Mouse (Mus musculus) thymus, postnatal 0 days (tissue): ENCODE data around the gene Rps23. TPM values are rescaled to one million over a fixed set of nuclear protein-coding genes. Genes with fewer than 3 reads are reported as not detected.

ENCODE experiments used
- DNase-seq: peaks from one replicate; pipeline ENCODE4 v3.0.0-alpha.2; 2015; ENCODE audit warnings: low spot score
- polyA plus RNA-seq: library from polyadenylated mRNA; unstranded; fragments of >200 nt; fragmentation: Nextera tagmentation; extraction: Ambion mirVana; gene quantifications from 2 replicates; pipeline ENCODE4 v1.2.1, GENCODE M21; 2015

The Rps23 gene
- polyA plus RNA-seq, 1 experiment from 2014 or later: 443 TPM

DNA sequence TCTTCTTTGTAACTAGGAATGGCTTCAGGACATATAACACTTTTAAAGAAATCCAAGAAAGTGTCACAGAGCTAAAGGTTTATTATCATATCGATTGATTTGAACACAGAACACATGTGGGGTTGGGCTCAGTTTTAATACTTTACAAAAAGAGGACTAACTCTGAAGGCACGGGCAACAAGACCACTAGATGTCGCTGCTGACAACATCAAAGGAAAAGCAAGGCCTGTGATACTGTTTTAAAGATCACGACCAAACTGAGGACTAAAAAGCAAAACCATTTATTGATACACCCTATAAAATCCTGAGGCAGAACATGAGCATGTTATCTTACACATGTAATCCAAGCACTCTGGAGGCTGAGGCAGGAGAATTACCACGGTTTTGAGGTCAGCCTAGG is 7.1 kb downstream of the Rps23 start:
- peak; percentile 71 for DNase-seq

DNA sequence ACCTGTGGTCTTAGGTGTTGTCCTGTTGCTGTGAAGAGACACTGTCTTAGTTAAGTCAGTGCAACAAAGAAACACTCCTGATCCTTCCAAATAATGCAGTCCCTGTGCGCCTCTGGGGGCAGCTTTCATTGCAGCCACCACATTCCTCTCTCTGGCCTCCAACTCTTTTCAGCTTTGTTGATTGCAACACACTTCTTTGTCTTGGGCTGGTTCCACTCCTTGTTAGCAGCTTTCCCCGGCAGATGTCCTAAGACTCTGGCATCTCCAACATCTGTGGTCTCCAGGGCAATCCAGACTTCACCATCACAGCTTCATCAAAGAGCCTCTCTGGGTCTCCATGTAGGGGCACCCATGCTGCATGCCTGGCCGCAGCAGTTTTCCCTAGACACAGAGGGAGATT is 10.5 kb downstream of the Rps23 start:
- DNase-seq: no peak

DNA sequence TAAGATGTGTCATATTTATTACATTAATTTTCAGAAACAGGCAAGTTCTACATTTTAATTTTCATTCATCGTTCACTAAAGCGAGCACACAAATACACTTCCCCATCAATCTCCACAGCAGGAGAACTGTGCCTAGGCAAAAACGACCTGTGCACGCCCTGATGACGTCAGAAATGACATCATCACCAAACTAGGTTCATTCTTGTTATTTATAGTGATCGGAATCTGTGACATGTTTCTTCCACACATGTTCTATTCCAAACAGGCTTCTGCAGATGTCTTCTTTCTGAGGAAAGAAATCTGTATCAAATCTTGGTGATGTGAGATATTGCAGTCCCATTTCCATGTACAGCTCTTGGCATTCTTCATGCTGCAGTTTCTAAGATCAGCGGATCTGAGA is 13.1 kb downstream of the Rps23 start:
- DNase-seq: no peak

DNA sequence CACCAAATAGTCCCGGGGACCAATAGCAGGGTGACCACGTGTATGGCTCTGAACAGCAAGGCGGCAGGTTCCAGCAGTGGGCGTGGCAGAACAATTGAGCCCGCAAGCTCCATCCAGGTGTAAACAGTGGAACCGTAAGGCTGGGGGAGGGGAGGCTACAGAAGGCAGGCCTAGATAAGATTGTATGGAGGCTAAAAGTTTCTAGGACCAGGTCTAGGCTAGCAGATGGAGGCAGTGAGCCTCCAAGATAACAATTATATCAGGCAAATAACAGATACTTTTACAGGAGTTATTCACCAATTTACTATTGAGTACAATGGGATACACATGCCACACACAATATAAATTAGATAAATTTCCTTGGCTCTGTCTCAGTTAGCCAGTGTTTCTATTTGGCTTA is 16.4 kb downstream of the Rps23 start:
- no peak for DNase-seq

DNA sequence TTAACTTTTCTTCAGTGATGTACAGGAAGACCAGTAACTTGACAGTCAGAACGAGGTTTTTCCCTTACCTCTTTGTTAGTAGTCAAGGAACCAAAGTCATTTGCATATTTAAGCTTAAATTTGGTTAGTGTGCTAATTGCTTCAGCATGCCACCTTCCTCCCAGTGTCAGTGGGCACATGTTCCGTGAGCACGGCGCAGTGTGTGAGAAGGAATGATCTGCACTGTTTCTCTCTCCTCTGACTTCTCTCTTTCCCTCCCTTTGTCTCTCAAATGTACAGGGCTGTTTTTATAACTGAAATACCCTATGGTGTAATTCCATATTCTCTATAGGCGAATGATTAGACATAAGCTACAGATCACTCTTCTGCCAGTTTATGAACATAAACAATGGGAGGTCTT is 16.8 kb downstream of the Rps23 start:
- DNase-seq: no peak

DNA sequence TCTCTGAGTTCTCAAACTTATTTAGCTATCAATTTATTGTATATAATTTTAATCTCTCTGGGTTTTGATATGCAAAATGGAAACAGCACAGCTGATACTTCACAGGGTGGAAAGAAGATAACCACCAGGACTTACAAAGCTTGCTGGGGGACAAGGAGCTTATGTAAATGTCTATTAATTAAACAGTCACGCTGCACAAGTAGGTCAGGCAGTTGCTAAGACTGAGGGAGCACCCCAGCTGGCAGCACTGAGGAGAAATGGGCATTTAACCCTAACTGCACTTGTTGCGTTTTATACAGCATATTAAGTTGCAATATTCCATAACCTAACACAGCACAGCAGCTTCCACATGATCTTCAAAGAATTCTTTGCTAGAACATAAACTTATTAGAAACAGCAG is 36.1 kb downstream of the Rps23 start:
- DNase-seq: no peak

DNA sequence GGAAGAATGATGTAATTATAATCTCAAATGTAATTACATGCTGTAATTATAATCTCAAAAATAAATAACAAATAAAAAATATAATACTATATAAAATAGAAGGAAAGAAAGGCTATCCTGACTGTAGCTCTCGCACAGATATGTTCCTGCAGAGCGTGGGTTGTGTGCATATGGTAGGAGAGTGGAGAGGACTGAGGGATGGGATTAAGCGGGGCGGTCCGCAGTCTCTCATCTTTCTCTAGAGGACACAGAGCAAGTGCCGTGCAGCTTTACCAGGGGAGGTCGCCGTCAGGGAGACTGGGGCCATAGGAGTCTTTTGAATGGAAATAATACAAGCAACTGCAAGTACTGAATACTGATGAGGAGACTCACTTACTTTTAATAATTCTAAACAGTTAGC is 37.8 kb downstream of the Rps23 start:
- no peak for DNase-seq

DNA sequence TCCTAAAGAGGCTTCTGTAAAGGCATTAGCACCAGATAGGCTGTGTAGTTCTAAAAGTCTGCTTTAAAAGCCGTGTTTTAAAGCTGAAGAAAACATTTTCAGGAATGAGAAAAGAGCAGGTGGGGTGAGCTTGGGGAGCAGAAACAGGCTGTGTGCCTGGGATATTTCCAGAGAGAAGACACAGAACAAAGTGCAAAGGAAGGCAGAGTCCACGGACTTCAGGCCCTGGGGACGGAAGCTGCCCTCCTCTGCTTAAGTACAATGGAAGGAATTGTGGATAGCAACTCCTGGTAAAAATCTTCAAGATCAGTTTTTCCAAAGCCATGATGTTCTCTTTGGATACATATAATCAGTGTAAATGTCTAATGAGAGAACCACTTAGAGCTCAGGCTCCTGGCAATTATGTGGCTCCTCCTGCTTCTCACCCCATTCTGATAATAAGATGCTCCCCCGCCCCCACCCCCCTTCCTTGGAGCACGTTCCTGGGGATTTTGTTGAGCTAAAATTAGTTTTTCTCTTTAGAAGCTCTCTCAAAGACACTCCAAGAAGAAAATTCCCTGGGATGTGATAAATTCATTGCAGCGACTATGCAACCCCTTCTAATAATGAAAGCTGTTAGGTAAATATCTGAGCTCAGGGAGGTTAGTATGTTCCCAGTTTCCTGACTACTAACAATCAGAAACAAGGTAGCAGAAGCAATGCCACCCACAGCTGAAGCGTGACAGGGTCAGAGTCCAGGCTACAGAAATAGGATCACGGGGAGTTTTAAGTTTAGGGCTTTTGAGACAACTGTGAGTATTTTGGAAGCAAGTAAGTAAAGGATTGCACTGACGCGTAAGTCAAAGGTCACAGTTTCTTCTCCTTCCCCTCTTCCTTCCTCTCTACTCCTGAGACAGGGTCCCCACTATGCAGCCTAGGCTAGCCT is 40.3 kb downstream of the Rps23 start:
- DNase-seq: no peak

DNA sequence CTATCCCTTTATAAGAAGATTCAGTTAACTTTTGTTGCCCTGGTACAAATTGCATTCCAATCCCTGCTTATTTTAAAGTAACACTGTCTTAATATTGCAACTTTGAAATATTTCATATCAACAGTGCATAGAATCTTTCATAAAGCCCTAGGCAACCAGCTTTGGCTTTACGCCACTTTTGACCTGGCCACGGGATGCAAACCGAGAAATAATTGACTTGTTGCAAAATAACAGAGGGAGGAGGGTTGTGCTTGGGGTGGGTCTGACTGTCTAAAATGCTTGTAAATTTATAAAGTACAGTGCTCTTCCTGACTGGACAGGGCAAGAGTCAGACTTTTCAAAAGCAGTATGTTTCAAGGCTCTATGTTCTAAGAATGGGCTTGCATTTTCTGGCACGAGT is 41.8 kb downstream of the Rps23 start:
- DNase-seq: no peak

DNA sequence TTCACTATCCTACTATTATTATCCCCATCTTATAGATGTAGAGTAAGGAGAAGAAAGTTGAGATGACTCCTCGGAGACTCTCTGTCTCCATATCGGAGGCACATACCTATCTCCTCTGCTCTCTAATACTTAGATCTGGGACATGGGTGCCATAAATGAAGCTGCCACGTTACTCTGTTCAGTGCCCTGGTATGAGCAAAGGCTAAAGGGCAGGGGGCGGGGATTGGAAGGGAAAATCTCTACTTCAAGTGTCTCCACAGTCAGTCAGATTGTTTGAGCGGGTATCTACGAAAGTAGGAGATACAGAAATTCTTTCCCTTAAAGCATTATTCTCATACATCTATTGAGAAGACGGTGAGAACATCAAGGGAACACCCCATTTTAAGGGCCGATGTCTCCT is 43.2 kb downstream of the Rps23 start:
- no peak for DNase-seq

DNA sequence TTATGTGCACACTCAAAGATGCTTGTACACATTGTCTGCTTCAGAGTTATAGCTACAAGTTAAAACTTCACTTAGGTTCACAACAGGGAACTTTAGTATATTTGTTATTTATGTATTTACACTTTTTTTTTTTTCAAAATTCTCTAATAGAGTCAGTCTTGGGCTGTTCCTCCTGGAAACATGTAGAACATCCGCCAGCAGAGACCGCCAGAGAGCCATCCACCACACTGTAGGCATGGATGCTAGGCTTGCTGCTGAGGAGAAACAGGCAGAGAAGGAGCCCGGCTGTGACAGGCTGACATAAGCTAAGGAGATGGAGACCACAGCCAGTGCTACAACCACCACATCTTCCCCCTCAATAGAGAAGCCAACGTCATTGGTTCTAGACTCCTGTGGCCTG is 44.7 kb downstream of the Rps23 start:
- DNase-seq: peak; percentile 74

DNA sequence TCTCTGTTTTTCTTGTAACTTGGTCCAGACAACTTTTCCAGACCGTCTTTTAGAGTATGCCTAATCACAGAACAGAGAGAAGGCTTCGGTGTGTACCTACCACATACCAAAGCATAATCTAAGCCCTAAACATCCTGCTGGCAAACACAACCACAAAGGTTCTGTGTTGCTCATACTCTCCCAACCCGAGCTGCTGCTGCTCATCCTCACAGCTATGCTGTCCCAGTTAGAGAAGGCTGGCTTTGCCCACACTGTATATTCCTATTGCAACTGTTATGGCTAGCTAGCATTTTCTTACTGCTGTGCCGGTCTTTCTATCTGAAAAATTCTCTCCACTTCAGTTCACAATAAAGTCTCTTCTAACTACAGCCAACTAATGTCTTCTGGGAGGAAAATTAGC is 46.2 kb downstream of the Rps23 start:
- DNase-seq: no peak

DNA sequence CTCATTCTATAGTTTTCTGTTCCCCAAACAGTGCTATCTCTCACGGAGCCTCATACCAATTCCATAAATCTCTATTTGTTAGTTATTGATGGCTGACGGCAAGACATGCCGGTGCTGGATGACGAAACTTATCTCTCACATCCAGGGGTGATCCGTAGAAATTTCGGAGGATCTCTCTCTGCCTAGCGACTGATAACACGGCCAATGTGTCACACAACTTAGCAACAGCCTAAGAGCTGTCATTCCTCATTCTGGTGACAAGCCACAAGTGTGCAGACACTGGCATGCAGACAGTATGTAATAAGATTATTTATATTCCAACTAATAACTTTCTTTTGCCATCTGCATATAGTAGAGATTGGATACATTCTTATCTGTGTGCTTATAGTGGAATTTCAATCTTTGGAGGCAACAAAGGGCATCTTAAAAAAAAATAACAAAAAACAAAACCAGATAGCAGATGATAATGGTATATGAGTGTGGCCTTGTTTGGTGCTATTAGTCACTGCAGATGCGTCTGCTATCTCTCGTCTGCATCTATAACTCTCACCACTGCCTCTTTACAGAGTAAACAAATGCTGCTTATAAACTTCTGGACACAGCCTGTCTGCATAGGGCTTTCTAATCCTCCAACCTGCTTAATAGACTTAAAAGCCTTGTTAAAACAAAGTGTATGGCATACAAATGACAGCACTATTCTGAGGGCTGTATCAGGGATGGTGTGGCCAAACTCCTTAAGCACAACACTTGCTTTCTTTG is 47.7 kb downstream of the Rps23 start:
- no peak for DNase-seq

DNA sequence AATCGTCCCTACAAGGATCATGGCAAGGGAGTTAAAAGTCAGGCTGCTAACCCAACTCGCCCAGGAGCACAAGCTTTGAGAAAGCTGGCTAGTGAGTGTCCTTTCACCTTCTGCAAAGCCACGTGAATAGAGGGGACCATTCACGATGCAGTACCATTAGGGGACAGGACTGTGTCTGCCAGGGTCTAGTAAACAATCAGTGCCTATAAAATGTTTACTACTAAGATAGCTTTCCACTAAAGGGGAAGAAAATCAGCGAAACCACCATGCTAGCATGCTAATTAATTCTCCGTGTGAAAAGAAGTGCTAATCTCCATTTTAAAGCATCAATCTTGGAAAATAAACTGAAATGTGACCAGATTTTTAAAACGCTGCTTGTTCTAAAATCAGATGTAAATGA is 50.7 kb downstream of the Rps23 start:
- DNase-seq: no peak

Other genes starting within 250 kb of the Rps23 start
- gene Atp6ap1l, start 17.6 kb upstream of the Rps23 start, polyA plus RNA-seq: 0.18 TPM in 1 of 2 replicates, not detected in the other